Mouse (Mus musculus) bone marrow, adult 2 months (tissue): ENCODE measurements around the gene Vmn1r198. TPM values are rescaled to one million over a fixed set of nuclear protein-coding genes. Genes with fewer than 3 reads are reported as not detected.
"Not testable (repeated sequence)": the region's sequence is repeated elsewhere in the genome, so short reads cannot be mapped to it uniquely, and the experiment has no call there.

Source experiments
- H3K27ac ChIP-seq: fragments of 200-500 bp; 2 replicates; pipeline ENCODE4 v1.5.1; 2012; ENCODE audit warnings: low read depth, mild to moderate bottlenecking, control low read depth, inconsistent platforms, low read length; ENCODE audit not compliant: control insufficient read depth, poor library complexity, insufficient read depth
- H3K4me1 ChIP-seq: fragments of 200-500 bp; 2 replicates; pipeline ENCODE4 v1.6.1; 2011; ENCODE audit warnings: low read length; ENCODE audit not compliant: control insufficient read depth, insufficient read depth
- H3K4me3 ChIP-seq: fragments of 200-500 bp; replicated peaks from 2 replicates; pipeline ENCODE3; 2011; ENCODE audit warnings: mild to moderate bottlenecking, low read depth, low read length, control low read depth; ENCODE audit not compliant: control insufficient read depth
- CTCF ChIP-seq: fragments of 200-500 bp; IDR thresholded peaks from 2 replicates; pipeline ENCODE4 v1.5.1; 2011; ENCODE audit warnings: low read length, control low read depth; ENCODE audit not compliant: control insufficient read depth, insufficient read depth
- POLR2A ChIP-seq: fragments of 200-500 bp; IDR thresholded peaks from 2 replicates; pipeline ENCODE4 v1.6.1; 2011; ENCODE audit warnings: low read depth, mild to moderate bottlenecking, control low read depth, low read length, borderline replicate concordance; ENCODE audit not compliant: control insufficient read depth
- WGBS: fragments of 180-500 bp; shearing (Covaris S2); methylation state at CpG from one replicate; pipeline ENCODE4 v1.1.7; 2018; 5-methylcytosine and 5-hydroxymethylcytosine counted together
- polyA plus RNA-seq: library from polyadenylated mRNA; stranded (reverse); fragments of >200 nt; gene quantifications from 2 replicates; pipeline ENCODE4 v1.2.4, GENCODE M21; 2011; ENCODE audit warnings: low replicate concordance; ENCODE audit not compliant: missing spikeins, insufficient read depth, insufficient read length

Gene Vmn1r198
- polyA plus RNA-seq, 1 experiment = not detected

- TF ChIP-seq POLR2A (no peak), CTCF (no peak)
- Histone ChIP-seq H3K4me3 (no peak within 1 kb of the TSS), H3K4me1 (no peaks in the 10 kb centered on the region), H3K27ac (no peak within 1 kb of the TSS)
- WGBS = 54% methylated on average over 2 of the region's 2 CpGs
Observed at GRCm38 (mm10) chr13:22379518-22379917, 29.4 kb downstream of the Vmn1r198 start, which contains the start of gene Vmn1r199. Gene Vmn1r199, plus strand, starts transcription at chr13:22379818.

GRCm38 (mm10) chr13:22381128-22381527 lies 31.0 kb downstream of the Vmn1r198 start:
- H3K4me3 ChIP-seq, H3K27ac ChIP-seq, H3K4me1 ChIP-seq: not testable (repeated sequence)
- 64% methylated on average over 3 of the region's 3 CpGs for WGBS

GRCm38 (mm10) chr13:22383401-22383800 lies 33.2 kb downstream of the Vmn1r198 start:
- Histone ChIP-seq H3K27ac (no peak overlapping the region), H3K4me3 (no peak overlapping the region), H3K4me1 (no peaks in the 10 kb centered on the region)
- WGBS = 68% methylated on average over 3 of the region's 3 CpGs
- TF ChIP-seq POLR2A = no peak
- no peak for TF ChIP-seq CTCF

GRCm38 (mm10) chr13:22387050-22387449 lies 36.9 kb downstream of the Vmn1r198 start:
- Histone ChIP-seq H3K27ac (no peak overlapping the region), H3K4me1 (no peaks in the 10 kb centered on the region), H3K4me3 (no peak overlapping the region)
- WGBS = 79% methylated on average over 1 of the region's 1 CpGs
- no peak for TF ChIP-seq CTCF
- no peak for TF ChIP-seq POLR2A

GRCm38 (mm10) chr13:22390073-22390472 lies 39.9 kb downstream of the Vmn1r198 start, which contains the start of gene Vmn1r200:
Gene Vmn1r200, plus strand, starts transcription at chr13:22390373.
- Histone ChIP-seq H3K4me3 (no peak within 1 kb of the TSS), H3K4me1 (no peaks in the 10 kb centered on the region), H3K27ac (no peak within 1 kb of the TSS)
- WGBS = 80% methylated on average over 3 of the region's 3 CpGs
- no peak for TF ChIP-seq CTCF

GRCm38 (mm10) chr13:22402978-22403377 lies 52.8 kb downstream of the Vmn1r198 start:
- no peak overlapping the region for H3K27ac ChIP-seq
- H3K4me3 ChIP-seq = no peak overlapping the region
- no peaks in the 10 kb centered on the region for H3K4me1 ChIP-seq
- TF ChIP-seq POLR2A (no peak), CTCF (no peak)
- 48% methylated on average over 1 of the region's 1 CpGs for WGBS

Other genes with a start within 250 kb of the Vmn1r198 start
- not detected in 2 replicates for gene Vmn1r189, start 244.5 kb upstream of the Vmn1r198 start, polyA plus RNA-seq
- gene Vmn1r191, start 166.4 kb upstream of the Vmn1r198 start, polyA plus RNA-seq = not detected in 2 replicates
- not detected in 2 replicates for gene Vmn1r192, start 159.2 kb upstream of the Vmn1r198 start, polyA plus RNA-seq
- gene Vmn1r193, start 127.2 kb upstream of the Vmn1r198 start, polyA plus RNA-seq = 0.42 and 0.72 TPM in 2 replicates
- not detected in 2 replicates for gene Vmn1r194, start 106.1 kb upstream of the Vmn1r198 start, polyA plus RNA-seq
- not detected in 2 replicates for gene Vmn1r195, start 79.8 kb upstream of the Vmn1r198 start, polyA plus RNA-seq
- not detected in 2 replicates for gene Vmn1r196, start 60.4 kb upstream of the Vmn1r198 start, polyA plus RNA-seq
- not detected in 2 replicates for gene Vmn1r197, start 25.8 kb upstream of the Vmn1r198 start, polyA plus RNA-seq
- not detected in 2 replicates for gene Vmn1r199, start 29.5 kb downstream of the Vmn1r198 start, polyA plus RNA-seq
- not detected in 2 replicates for gene Vmn1r200, start 40.0 kb downstream of the Vmn1r198 start, polyA plus RNA-seq
- not detected in 2 replicates for gene Vmn1r201, start 121.6 kb downstream of the Vmn1r198 start, polyA plus RNA-seq
- not detected in 2 replicates for gene Vmn1r202, start 155.0 kb downstream of the Vmn1r198 start, polyA plus RNA-seq
- 0.47 TPM in 1 of 2 replicates, not detected in the other for gene Vmn1r203, start 167.8 kb downstream of the Vmn1r198 start, polyA plus RNA-seq
- gene Vmn1r204, start 202.8 kb downstream of the Vmn1r198 start, polyA plus RNA-seq = not detected in 2 replicates
- not detected in 2 replicates for gene Vmn1r205, start 242.6 kb downstream of the Vmn1r198 start, polyA plus RNA-seq